Mouse (Mus musculus) testis, adult 2 months (tissue): ENCODE results near the gene Smc1b.

Experiments used
- CTCF ChIP-seq: fragments of 200-500 bp; IDR thresholded peaks from 2 replicates; pipeline ENCODE4 v1.5.1; 2012; ENCODE audit warnings: low read depth, mild to moderate bottlenecking, inconsistent platforms, low read length, moderate library complexity; ENCODE audit not compliant: control insufficient read depth, insufficient read depth, insufficient replicate concordance
- POLR2A ChIP-seq: fragments of 200-500 bp; IDR thresholded peaks from 2 replicates; pipeline ENCODE4 v1.6.1; 2012; ENCODE audit warnings: low read depth, mild to moderate bottlenecking, inconsistent platforms, low read length, moderate library complexity; ENCODE audit not compliant: control insufficient read depth

- TF ChIP-seq CTCF (no peak), POLR2A (no peak)
These were observed 109.6 kb downstream of the Smc1b start for GRCm38 (mm10) chr15:85022211-85022610.
